Mouse (Mus musculus): ENCODE results near the gene Gm156. TPM values are rescaled to one million over a fixed set of nuclear protein-coding genes. Genes with fewer than 3 reads are reported as not detected.

Gm156 gene
- not detected for total RNA-seq (2023)

GRCm38 (mm10) chr6:129784170-129784569, at the start of gene Gm156:
Gene Gm156 (minus strand): TSS chr6:129784270.

GRCm38 (mm10) chr6:129740069-129740721, 43.9 kb downstream of the Gm156 start, which contains the start of gene Klri2:
Gene Klri2 (minus strand): TSS chr6:129740484.

GRCm38 (mm10) chr6:129717032-129717431, 67.0 kb downstream of the Gm156 start, which contains the start of gene Klri1:
Gene Klri1 (minus strand): TSS chr6:129717132.

Other genes starting within 250 kb of the Gm156 start
- gene Klre1, start 206.4 kb downstream of the Gm156 start, total RNA-seq (2023) = 1 to 10 TPM in 1 of 2 experiments, under 1 TPM in 1; 0.80 to 1.8 TPM
- 1 to 10 TPM; 1.6 to 1.7 TPM for gene Klrd1, start 192.5 kb downstream of the Gm156 start, total RNA-seq (2023)
- 1 to 10 TPM in 1 of 2 experiments, under 1 TPM in 1; 0.56 to 1.5 TPM for gene Klrk1, start 160.4 kb downstream of the Gm156 start, total RNA-seq (2023)
- gene Klrc3, start 140.9 kb downstream of the Gm156 start, total RNA-seq (2023) = not detected
- 1 to 10 TPM in 1 of 2 experiments, under 1 TPM in 1; 0.87 to 1.6 TPM for gene Klrc2, start 123.6 kb downstream of the Gm156 start, total RNA-seq (2023)
- 1 to 10 TPM in 1 of 2 experiments, under 1 TPM in 1; 0.70 to 1.3 TPM for gene Klrc1, start 105.3 kb downstream of the Gm156 start, total RNA-seq (2023)
- not detected for gene Klri1, start 67.1 kb downstream of the Gm156 start, total RNA-seq (2023)
- under 1 TPM in 1 of 2 experiments, not detected in 1; 0.44 TPM for gene Klri2, start 43.8 kb downstream of the Gm156 start, total RNA-seq (2023)
- gene Gm17631, start 78.4 kb upstream of the Gm156 start, total RNA-seq (2023) = not detected
- gene Klra17, start 92.4 kb upstream of the Gm156 start, total RNA-seq (2023) = not detected
- gene Klra5, start 133.4 kb upstream of the Gm156 start, total RNA-seq (2023) = not detected
- gene Klra6, start 242.7 kb upstream of the Gm156 start, total RNA-seq (2023) = under 1 TPM in 1 of 2 experiments, not detected in 1; 0.81 TPM